Mouse (Mus musculus): ENCODE results near the gene Gins3. TPM values are rescaled to one million over a fixed set of nuclear protein-coding genes. Genes with fewer than 3 reads are reported as not detected.
"Not testable (repeated sequence)": the region's sequence is repeated elsewhere in the genome, so short reads cannot be mapped to it uniquely, and the experiment has no call there.

The Gins3 gene
- 8.1 and 8.8 TPM in 2 replicates for polyA plus RNA-seq (2015; fragmentation: Nextera tagmentation; extraction: Ambion mirVana)

DNA sequence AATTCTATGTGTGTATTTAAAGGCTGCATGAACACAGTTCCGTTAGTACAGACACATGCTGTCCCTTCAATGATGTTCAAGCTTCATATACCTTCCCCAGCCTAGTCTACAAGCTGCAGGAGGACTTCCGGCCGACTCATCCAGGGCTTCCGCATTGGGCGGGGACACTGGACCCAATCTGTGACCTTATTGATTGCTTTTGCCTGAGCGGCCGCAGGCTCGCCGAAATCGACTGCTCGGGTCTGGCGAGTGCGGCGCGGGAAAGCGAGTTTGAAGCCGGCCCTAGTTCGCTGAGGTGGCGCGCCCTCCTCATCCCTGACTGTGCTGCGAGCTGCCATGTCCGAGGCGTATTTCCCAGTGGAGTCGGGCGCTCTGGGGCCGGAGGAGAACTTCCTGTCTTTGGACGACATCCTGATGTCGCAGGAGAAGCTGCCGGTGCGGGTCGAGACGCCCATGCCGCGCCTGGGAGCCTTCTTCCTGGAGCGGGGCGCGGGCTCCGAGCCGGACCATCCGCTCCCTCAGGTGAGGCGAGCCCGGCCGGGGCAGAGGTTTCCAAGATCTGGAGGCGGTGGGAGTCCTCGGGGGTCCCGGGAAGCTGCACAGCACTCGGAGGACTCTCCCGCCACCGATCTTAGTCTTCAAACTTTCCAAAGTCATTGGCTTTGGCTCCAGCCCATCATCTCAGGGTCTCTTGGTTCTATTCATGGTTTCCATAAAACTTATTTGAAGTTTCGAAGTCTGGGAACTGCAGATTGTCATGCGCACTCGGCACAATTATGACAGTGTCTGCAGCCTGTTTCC, at the start of gene Gins3:
Gene Gins3, plus strand, starts transcription at position 192 of the 801 bp plus-strand sequence.
- Histone ChIP-seq H3K9me3 (no peaks in the 10 kb centered on the region), H3K36me3 (no peaks in the 10 kb centered on the region), H3K9ac (peak within 1 kb of the TSS; percentile 75), H3K27me3 (peaks cover 17% of the 10 kb centered on the region), H3K4me3 (peak within 1 kb of the TSS; percentile 92), H3K4me2 (peak within 1 kb of the TSS; percentile 91), H3K27ac (replicated peaks) (no peak within 1 kb of the TSS), H3K4me1 (replicated peaks) (peaks cover 9% of the 10 kb centered on the region)
- ATAC-seq (ENCODE audit: low read depth): peak; percentile 97
- WGBS: 1% methylated on average over 52 of the region's 52 CpGs

DNA sequence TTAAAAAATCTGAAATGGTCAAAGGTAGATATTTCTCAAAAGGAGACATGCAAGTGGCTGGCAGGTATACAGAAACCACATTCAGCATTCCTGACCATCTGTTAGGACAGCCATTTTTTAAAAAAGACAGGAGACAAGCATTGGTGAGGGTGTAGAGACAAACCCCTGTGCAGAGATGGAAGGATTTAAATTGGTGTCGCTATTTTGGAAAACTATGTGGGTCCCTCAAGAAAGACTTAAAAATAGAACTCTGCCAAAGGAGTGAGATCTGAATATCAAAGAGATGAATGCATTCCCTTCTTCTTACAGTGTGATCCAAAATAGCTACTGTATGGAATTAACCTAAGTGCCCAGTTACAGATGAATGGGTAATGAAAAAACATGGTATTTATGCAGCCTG, 45.9 kb upstream of the Gins3 start:
- Histone ChIP-seq H3K9me3 (no peaks in the 10 kb centered on the region), H3K4me3 (no peak overlapping the region), H3K36me3 (no peaks in the 10 kb centered on the region), H3K4me1 (replicated peaks) (0 out of 2 replicates have a peak, but pooled peaks cover 3% of the 10 kb centered on the region), H3K27ac (replicated peaks) (no peak overlapping the region), H3K27me3 (no peaks in the 10 kb centered on the region), H3K9ac (no peak overlapping the region), H3K4me2 (no peak overlapping the region)
- 96% methylated on average over 1 of the region's 1 CpGs for WGBS
- no peak for ATAC-seq (ENCODE audit: low read depth)

- Histone ChIP-seq H3K9ac (no peak overlapping the region), H3K27ac (replicated peaks) (no peak overlapping the region), H3K4me3 (no peak overlapping the region), H3K27me3 (no peaks in the 10 kb centered on the region), H3K4me2 (no peak overlapping the region), H3K9me3 (no peaks in the 10 kb centered on the region), H3K36me3 (no peaks in the 10 kb centered on the region), H3K4me1 (replicated peaks) (0 out of 2 replicates have a peak, but pooled peaks cover 3% of the 10 kb centered on the region)
- WGBS: 69% methylated on average over 10 of the region's 10 CpGs
- ATAC-seq (ENCODE audit: low read depth): no peak
These were observed 44.0 kb upstream of the Gins3 start for GRCm38 (mm10) chr8:95589282-95589681.

DNA sequence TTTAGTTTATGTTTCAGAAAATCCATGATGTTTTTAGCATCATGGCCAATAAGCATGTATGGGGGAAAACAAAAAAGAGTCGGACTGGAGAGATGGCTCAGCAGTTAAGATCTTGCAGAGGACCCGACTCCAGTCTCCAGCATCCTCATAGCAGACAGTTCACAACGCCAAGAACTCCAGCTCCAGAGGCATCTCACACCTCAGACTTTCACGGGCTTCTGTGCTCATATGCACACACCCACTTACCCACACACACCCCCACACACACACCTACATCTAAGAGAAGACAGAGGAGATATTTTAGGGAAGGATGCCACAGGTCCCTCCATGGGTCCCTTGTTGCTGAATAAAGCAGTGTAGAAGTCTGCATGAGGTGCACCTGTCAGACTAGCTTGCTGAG, 42.7 kb upstream of the Gins3 start:
- no peak for ATAC-seq (ENCODE audit: low read depth)
- Histone ChIP-seq H3K36me3 (no peaks in the 10 kb centered on the region), H3K4me3 (no peak overlapping the region), H3K27ac (replicated peaks) (no peak overlapping the region), H3K9ac (no peak overlapping the region), H3K4me2 (no peak overlapping the region), H3K27me3 (no peaks in the 10 kb centered on the region), H3K9me3 (no peaks in the 10 kb centered on the region), H3K4me1 (replicated peaks) (0 out of 2 replicates have a peak, but pooled peaks cover 3% of the 10 kb centered on the region)
- 86% methylated on average over 4 of the region's 4 CpGs for WGBS

- H3K9ac ChIP-seq: no peak overlapping the region
- no peaks in the 10 kb centered on the region for H3K36me3 ChIP-seq
- WGBS: 85% methylated on average over 12 of the region's 12 CpGs
- H3K4me2 ChIP-seq: no peak overlapping the region
- H3K27ac ChIP-seq (replicated peaks): no peak overlapping the region
- no peak for ATAC-seq (ENCODE audit: low read depth)
- 0 out of 2 replicates have a peak, but pooled peaks cover 3% of the 10 kb centered on the region for H3K4me1 ChIP-seq (replicated peaks)
- H3K9me3 ChIP-seq: no peaks in the 10 kb centered on the region
- no peaks in the 10 kb centered on the region for H3K27me3 ChIP-seq
- no peak overlapping the region for H3K4me3 ChIP-seq
These were observed 41.0 kb upstream of the Gins3 start for GRCm38 (mm10) chr8:95592131-95592780.

GRCm38 (mm10) chr8:95593439-95594393, 39.5 kb upstream of the Gins3 start:
- H3K9ac ChIP-seq: no peak overlapping the region
- 91% methylated on average over 7 of the region's 7 CpGs for WGBS
- no peak overlapping the region for H3K4me3 ChIP-seq
- H3K27ac ChIP-seq (replicated peaks): no peak overlapping the region
- H3K4me1 ChIP-seq (replicated peaks): 0 out of 2 replicates have a peak, but pooled peaks cover 3% of the 10 kb centered on the region
- no peaks in the 10 kb centered on the region for H3K9me3 ChIP-seq
- H3K4me2 ChIP-seq: no peak overlapping the region
- ATAC-seq (ENCODE audit: low read depth): no peak
- no peaks in the 10 kb centered on the region for H3K27me3 ChIP-seq
- no peaks in the 10 kb centered on the region for H3K36me3 ChIP-seq

- Histone ChIP-seq H3K4me1 (replicated peaks) (no peaks in the 10 kb centered on the region), H3K9me3 (no peaks in the 10 kb centered on the region), H3K27me3 (no peaks in the 10 kb centered on the region), H3K4me3 (no peak overlapping the region), H3K4me2 (no peak overlapping the region), H3K27ac (replicated peaks) (no peak overlapping the region), H3K9ac (no peak overlapping the region), H3K36me3 (no peaks in the 10 kb centered on the region)
- WGBS: 79% methylated on average over 14 of the region's 14 CpGs
- ATAC-seq (ENCODE audit: low read depth): no peak
These were observed 38.1 kb upstream of the Gins3 start for GRCm38 (mm10) chr8:95595131-95595530.

DNA sequence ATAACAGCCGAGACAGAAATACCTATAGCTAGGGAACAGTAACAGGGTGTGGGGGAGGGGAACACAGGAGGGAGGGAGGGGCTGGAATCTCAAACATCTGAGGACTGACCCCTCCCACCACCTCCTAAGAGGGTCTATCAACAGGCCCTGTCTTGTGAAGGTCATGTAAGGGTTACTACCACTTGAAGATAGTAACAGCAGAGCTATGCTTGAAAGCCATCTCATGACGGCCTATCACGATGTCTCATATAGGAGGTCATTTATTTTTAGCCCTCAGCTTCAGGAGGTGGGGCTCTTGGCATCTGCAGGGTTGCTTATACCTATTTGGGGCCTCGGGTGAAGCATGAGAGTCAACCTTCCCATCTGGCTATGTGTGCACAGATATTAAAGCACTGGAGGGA, 36.4 kb upstream of the Gins3 start:
- Histone ChIP-seq H3K4me1 (replicated peaks) (no peaks in the 10 kb centered on the region), H3K4me2 (no peak overlapping the region), H3K9me3 (no peaks in the 10 kb centered on the region), H3K27me3 (no peaks in the 10 kb centered on the region), H3K9ac (no peak overlapping the region), H3K4me3 (no peak overlapping the region), H3K27ac (replicated peaks) (no peak overlapping the region), H3K36me3 (no peaks in the 10 kb centered on the region)
- no peak for ATAC-seq (ENCODE audit: low read depth)
- WGBS: 65% methylated on average over 4 of the region's 4 CpGs

DNA sequence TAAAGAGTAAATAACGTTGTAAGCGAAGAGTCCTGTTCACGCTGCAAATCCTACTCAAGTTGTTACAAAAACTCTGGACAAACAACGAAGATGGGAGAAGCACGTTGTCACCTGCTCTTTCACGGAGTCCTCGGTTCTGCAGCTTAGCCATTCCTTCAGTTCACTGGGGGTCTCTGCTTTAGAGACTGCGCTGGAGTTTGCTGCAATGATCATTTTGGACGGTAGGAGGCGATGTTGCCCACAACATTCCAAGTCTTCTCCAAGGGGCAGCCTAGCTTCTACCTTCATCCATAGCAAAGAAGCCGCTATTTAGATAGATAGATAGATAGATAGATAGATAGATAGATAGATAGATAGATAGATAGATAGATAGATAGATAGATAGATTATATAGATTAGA, 33.4 kb upstream of the Gins3 start:
- no peaks in the 10 kb centered on the region for H3K27me3 ChIP-seq
- no peak overlapping the region for H3K27ac ChIP-seq (replicated peaks)
- H3K9ac ChIP-seq: no peak overlapping the region
- H3K4me1 ChIP-seq (replicated peaks): no peaks in the 10 kb centered on the region
- H3K9me3 ChIP-seq: no peaks in the 10 kb centered on the region
- H3K4me3 ChIP-seq: no peak overlapping the region
- ATAC-seq (ENCODE audit: low read depth): no peak; the same call in 1 of the 2 replicates
- H3K4me2 ChIP-seq: peak overlapping the region; percentile 24; the same call in 1 of the 2 replicates
- 12% methylated on average over 11 of the region's 11 CpGs for WGBS
- H3K36me3 ChIP-seq: no peaks in the 10 kb centered on the region

- ATAC-seq (ENCODE audit: low read depth): no peak
- Histone ChIP-seq H3K27ac (replicated peaks) (no peak overlapping the region), H3K4me2 (no peak overlapping the region), H3K4me3 (no peak overlapping the region), H3K9me3 (no peaks in the 10 kb centered on the region), H3K4me1 (replicated peaks) (no peaks in the 10 kb centered on the region), H3K36me3 (no peaks in the 10 kb centered on the region), H3K27me3 (no peaks in the 10 kb centered on the region), H3K9ac (no peak overlapping the region)
- WGBS: 74% methylated on average over 15 of the region's 15 CpGs
These were observed 31.9 kb upstream of the Gins3 start for GRCm38 (mm10) chr8:95601306-95601705.

GRCm38 (mm10) chr8:95602168-95602567, 31.1 kb upstream of the Gins3 start:
- H3K4me2 ChIP-seq: no peak overlapping the region
- no peak overlapping the region for H3K27ac ChIP-seq (replicated peaks)
- no peaks in the 10 kb centered on the region for H3K9me3 ChIP-seq
- H3K27me3 ChIP-seq: no peaks in the 10 kb centered on the region
- ATAC-seq (ENCODE audit: low read depth): no peak
- H3K4me3 ChIP-seq: no peak overlapping the region
- no peaks in the 10 kb centered on the region for H3K36me3 ChIP-seq
- H3K9ac ChIP-seq: no peak overlapping the region
- no peaks in the 10 kb centered on the region for H3K4me1 ChIP-seq (replicated peaks)
- WGBS: 80% methylated on average over 2 of the region's 2 CpGs

- not testable (repeated sequence) for H3K27me3 ChIP-seq; H3K9ac ChIP-seq; ATAC-seq (ENCODE audit: low read depth); H3K4me1 ChIP-seq (replicated peaks); H3K36me3 ChIP-seq; H3K27ac ChIP-seq (replicated peaks); H3K9me3 ChIP-seq; H3K4me2 ChIP-seq; H3K4me3 ChIP-seq
- 26% methylated on average over 4 of the region's 5 CpGs for whole genome bisulfite sequencing
These were observed 26.7 kb upstream of the Gins3 start for GRCm38 (mm10) chr8:95606509-95606908.
